Mouse (Mus musculus): Measurements from ENCODE around the gene Armc10.

- TF ChIP-seq POLR2A (IDR thresholded peaks at IDR 0.05; ENCODE audit: extremely low read depth, insufficient read depth, low read length) (no peak), CTCF (IDR thresholded peaks at IDR 0.05; ENCODE audit: low read depth, low read length) (no peak)
Measured at GRCm38 (mm10) chr5:21656912-21657311, 11.3 kb downstream of the Armc10 start.

Data from liver, adult 2 months (tissue).